Mouse (Mus musculus) testis, adult 2 months (tissue): Measurements from ENCODE around the gene 4930556J24Rik. TPM values are rescaled to one million over a fixed set of nuclear protein-coding genes. Genes with fewer than 3 reads are reported as not detected.
"Not testable (repeated sequence)": the region's sequence is repeated elsewhere in the genome, so short reads cannot be mapped to it uniquely, and the experiment has no call there.

Experiments
- H3K27ac ChIP-seq: fragments of 200-500 bp; 2 replicates; pipeline ENCODE4 v1.5.1; 2012; ENCODE audit warnings: low read depth, low read length; ENCODE audit not compliant: control insufficient read depth, insufficient read depth
- H3K27me3 ChIP-seq: fragments of 200-500 bp; 2 replicates; pipeline ENCODE4 v1.6.1; 2012; ENCODE audit warnings: mild to moderate bottlenecking, low read length, moderate library complexity; ENCODE audit not compliant: control insufficient read depth, insufficient read depth
- H3K36me3 ChIP-seq: fragments of 200-500 bp; 2 replicates; pipeline ENCODE4 v1.6.1; 2012; ENCODE audit warnings: mild to moderate bottlenecking, low read length; ENCODE audit not compliant: control insufficient read depth, insufficient read depth
- H3K4me1 ChIP-seq: fragments of 200-500 bp; 2 replicates; pipeline ENCODE4 v1.6.1; 2012; ENCODE audit warnings: low read length; ENCODE audit not compliant: control insufficient read depth, insufficient read depth
- H3K4me3 ChIP-seq: fragments of 200-500 bp; 2 replicates; pipeline ENCODE4 v1.5.1; 2012; ENCODE audit warnings: low read depth, mild to moderate bottlenecking, low read length, moderate library complexity, mixed read lengths; ENCODE audit not compliant: control insufficient read depth
- CTCF ChIP-seq: fragments of 200-500 bp; IDR thresholded peaks from 2 replicates; pipeline ENCODE4 v1.5.1; 2012; ENCODE audit warnings: low read depth, mild to moderate bottlenecking, inconsistent platforms, low read length, moderate library complexity; ENCODE audit not compliant: control insufficient read depth, insufficient read depth, insufficient replicate concordance
- POLR2A ChIP-seq: fragments of 200-500 bp; IDR thresholded peaks from 2 replicates; pipeline ENCODE4 v1.6.1; 2012; ENCODE audit warnings: low read depth, mild to moderate bottlenecking, inconsistent platforms, low read length, moderate library complexity; ENCODE audit not compliant: control insufficient read depth
- polyA plus RNA-seq: library from polyadenylated mRNA; depleted of rRNA; stranded (reverse); fragments of >200 nt; gene quantifications from 2 replicates; pipeline ENCODE4 v1.2.3, GENCODE M21; 2012; rRNA removed

The 4930556J24Rik gene
- 1.6 TPM in 2 replicates for polyA plus RNA-seq

DNA sequence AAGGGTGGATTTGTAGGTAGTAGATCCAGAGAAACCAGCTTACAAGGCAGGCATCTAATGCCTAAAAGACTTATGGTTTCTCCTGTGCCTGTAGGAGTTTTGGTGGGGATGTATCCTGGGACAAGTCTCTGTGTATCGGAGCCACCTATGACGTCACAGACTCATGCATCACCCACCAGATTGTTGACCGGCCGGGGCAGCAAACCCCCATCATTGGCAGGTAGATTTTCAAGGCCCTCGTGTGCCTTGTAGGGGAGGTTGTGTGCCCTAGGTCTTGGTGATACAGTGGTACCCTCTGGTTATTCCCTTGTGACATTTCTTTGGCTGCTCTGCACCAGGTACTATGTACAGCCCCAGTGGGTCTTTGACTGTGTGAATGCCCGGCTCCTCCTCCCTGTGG, at the start of gene 4930556J24Rik:
Gene 4930556J24Rik (minus strand): TSS at position 101 of the 400 bp plus-strand sequence.
- H3K36me3 ChIP-seq, result peaks cover 2% of the 10 kb centered on the region
- H3K27ac ChIP-seq, result no peak within 1 kb of the TSS
- TF ChIP-seq CTCF (no peak), POLR2A (no peak)
- no peaks in the 10 kb centered on the region for H3K27me3 ChIP-seq
- peak within 1 kb of the TSS; percentile 37 for H3K4me3 ChIP-seq
- no peaks in the 10 kb centered on the region for H3K4me1 ChIP-seq

DNA sequence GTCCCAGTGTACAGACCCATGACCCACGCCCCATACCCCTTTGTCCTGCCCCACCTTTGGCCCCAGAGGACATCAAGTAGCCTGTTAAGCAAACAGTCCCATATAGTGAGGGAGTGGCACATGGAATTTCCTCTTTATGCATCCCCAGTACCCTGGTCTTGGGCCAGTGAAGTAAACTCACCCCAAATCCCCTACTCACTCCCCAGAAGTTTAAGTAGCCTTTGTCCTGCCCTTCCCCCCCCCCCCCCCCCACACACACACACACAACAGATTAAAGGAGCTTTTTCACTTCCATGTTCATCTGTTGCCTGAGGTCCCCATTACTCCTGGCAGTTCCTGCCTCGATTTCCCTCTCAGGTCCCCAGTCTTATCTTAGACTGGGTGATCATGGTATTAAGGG, 46.7 kb upstream of the 4930556J24Rik start:
- H3K27ac ChIP-seq, result no peak overlapping the region
- peaks cover 6% of the 10 kb centered on the region for H3K4me1 ChIP-seq
- H3K36me3 ChIP-seq, result no peaks in the 10 kb centered on the region
- H3K4me3 ChIP-seq, result no peak overlapping the region
- TF ChIP-seq POLR2A (no peak), CTCF (no peak)
- no peaks in the 10 kb centered on the region for H3K27me3 ChIP-seq

GRCm38 (mm10) chr11:4022111-4022510, 45.5 kb upstream of the 4930556J24Rik start:
- H3K27me3 ChIP-seq, H3K36me3 ChIP-seq, H3K4me3 ChIP-seq, H3K4me1 ChIP-seq, H3K27ac ChIP-seq: not testable (repeated sequence)

DNA sequence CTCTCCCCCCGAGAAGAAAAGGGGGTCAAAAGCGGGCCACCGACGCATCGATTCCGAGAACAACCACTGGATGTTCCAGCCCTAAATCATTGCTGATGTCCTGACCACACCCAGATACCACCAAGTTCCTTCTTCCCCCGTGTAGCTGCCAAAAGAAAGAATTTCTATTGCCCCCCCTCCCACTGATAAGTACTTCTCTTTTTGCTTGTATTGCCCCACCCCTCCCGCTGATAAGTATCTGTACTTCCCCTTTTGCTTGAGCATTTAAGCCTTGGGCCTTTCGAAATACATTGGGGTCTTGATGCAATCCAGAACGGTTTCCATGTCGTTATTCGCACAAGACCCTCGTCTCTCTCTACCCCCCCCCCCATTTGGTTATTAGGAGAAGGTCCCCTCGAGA, 39.2 kb upstream of the 4930556J24Rik start:
- H3K27ac ChIP-seq, result not testable (repeated sequence)

DNA sequence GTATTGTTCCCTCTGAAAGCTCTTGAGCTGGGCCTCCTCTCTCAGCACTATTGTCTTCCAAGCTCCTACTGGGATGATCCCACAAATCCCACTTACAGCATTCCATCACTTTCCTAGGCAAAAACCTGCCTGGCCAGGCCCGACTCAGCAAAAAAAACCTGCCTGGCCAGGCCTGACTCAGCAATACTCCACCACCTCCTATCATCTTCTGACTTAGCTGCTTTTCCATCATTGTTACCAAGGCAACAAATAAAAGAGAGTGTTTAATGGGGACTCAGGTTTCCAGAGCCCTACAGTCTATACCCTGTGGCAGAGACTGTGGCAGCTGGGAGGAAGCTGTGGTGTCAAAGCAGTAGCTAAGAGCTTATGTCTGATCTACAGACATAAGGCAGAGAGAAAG, 36.0 kb upstream of the 4930556J24Rik start:
- H3K4me1 ChIP-seq, result no peaks in the 10 kb centered on the region

More for the DNA sequence above, 39.2 kb upstream of the 4930556J24Rik start:
- not testable (repeated sequence) for H3K36me3 ChIP-seq, H3K4me3 ChIP-seq, H3K27me3 ChIP-seq, H3K4me1 ChIP-seq

DNA sequence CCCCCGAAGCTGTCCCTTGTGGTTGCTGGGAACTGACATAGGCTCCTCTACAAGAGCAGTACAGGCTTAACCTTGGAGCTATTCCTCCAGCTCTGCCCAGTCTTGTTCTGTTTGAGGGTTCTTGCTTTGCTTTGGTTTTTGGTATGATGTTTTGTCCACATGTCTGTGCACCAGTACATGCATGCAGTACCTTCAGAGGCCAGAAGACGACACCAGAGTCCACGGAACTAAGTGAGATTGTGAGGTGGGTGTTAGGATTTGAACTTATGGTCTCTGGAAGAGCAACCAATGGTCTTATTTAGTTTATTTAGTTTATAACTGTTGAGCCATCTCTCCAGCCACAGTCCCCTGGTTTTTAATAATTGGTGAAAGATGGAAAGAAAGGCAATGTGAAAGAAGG, 29.9 kb upstream of the 4930556J24Rik start:
- Histone ChIP-seq H3K36me3 (no peaks in the 10 kb centered on the region), H3K27me3 (no peaks in the 10 kb centered on the region), H3K4me1 (no peaks in the 10 kb centered on the region), H3K4me3 (no peak overlapping the region), H3K27ac (no peak overlapping the region)
- no peak for TF ChIP-seq POLR2A
- TF ChIP-seq CTCF, result no peak

More for the DNA sequence above, 36.0 kb upstream of the 4930556J24Rik start:
- no peaks in the 10 kb centered on the region for H3K36me3 ChIP-seq
- TF ChIP-seq CTCF (no peak), POLR2A (no peak)
- H3K4me3 ChIP-seq, result no peak overlapping the region
- no peaks in the 10 kb centered on the region for H3K27me3 ChIP-seq
- no peak overlapping the region for H3K27ac ChIP-seq

DNA sequence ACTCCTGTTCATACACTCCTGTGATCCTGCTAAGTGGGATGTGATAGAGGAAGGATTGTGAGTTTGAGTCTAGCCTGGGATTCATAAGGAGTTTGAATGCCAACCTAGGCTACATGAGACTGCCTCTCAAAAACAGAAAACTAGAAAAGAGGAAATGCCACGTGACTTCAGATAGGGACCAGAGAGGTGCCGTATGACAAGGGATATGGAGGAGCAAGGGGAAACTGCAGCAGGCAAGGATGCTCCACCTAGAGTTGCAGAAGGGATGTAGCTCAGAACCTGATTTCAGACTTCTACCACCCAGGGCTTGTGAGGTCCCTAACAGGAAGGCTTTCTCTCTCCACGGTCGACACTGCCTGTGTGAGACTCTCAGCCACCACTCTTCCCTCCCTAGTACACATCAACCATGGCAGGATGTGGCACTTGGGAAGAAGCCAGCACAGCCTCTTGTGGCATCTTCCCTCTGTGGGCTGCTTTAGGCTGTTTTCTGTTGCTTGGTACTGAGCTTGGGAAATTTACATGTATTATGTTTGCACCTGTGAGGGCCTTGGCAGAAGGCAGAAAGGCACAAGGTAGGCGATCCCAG, 28.7 kb upstream of the 4930556J24Rik start:
- Histone ChIP-seq H3K4me1 (no peaks in the 10 kb centered on the region), H3K27ac (no peak overlapping the region), H3K36me3 (no peaks in the 10 kb centered on the region), H3K4me3 (no peak overlapping the region), H3K27me3 (no peaks in the 10 kb centered on the region)
- TF ChIP-seq POLR2A (no peak), CTCF (no peak)

GRCm38 (mm10) chr11:4001603-4002002, 25.0 kb upstream of the 4930556J24Rik start:
- Histone ChIP-seq H3K4me3 (no peak overlapping the region), H3K27me3 (no peaks in the 10 kb centered on the region), H3K27ac (no peak overlapping the region), H3K36me3 (no peaks in the 10 kb centered on the region), H3K4me1 (peaks cover 10% of the 10 kb centered on the region)
- peak; percentile 72; the same call in 1 of the 2 replicates for TF ChIP-seq CTCF
- no peak for TF ChIP-seq POLR2A
